Mouse (Mus musculus) bone marrow macrophage, adult 2 months (primary cell): ENCODE measurements around the gene Gpr4.

ENCODE experiments used
- CTCF ChIP-seq: IDR thresholded peaks from 2 replicates; pipeline ENCODE4 v1.5.1; 2012; ENCODE audit warnings: low read depth, mild to moderate bottlenecking, low read length, moderate library complexity
- POLR2A ChIP-seq: IDR thresholded peaks from 2 replicates; pipeline ENCODE4 v1.6.1; 2012; ENCODE audit warnings: mild to moderate bottlenecking, low read depth, low read length, borderline replicate concordance

DNA sequence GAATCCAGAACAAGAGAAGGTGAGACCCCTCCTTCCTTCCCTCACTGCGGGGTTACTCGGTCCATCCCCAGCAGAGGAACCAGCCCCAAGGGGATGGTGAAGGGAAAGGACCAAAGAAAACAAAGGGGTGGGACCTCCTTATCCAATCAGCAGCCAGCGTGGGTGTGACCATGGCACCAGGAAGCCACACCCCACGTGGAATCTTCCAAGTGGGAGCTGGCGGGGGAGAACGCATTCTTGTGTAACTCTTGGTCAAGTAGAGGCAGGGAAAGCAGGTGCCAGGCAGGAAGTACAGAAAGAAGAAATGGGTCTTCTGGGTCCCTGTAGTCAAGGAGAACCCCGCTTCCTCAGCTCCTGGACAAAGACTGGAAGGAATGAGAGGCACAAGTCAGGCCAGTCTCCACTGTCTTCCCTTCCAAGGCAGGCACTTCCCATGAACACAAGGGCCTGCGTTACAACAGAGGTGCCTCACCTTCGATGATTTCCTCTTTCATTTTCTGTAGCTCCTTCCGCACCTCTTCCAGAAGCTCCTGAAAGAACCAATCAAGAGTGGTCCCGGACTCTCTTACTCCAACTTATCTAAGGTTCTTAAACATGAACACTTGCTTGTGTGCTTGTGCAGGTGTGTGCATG, 45.2 kb downstream of the Gpr4 start:
- TF ChIP-seq CTCF (no peak), POLR2A (no peak)
